Mouse (Mus musculus) forebrain, postnatal 0 days (tissue): Measurements from ENCODE around the gene Plpp7. TPM values are rescaled to one million over a fixed set of nuclear protein-coding genes. Genes with fewer than 3 reads are reported as not detected.
A peak's percentile ranks its signal among the peaks of the same experiment; 100 is the strongest.

Source experiments
- ATAC-seq: fragments of 200-750 bp; cut with Nextera tagmentation; 2 replicates; pipeline ENCODE4 v1.8.0; 2017; ENCODE audit warnings: mild to moderate bottlenecking, moderate library complexity
- DNase-seq: peaks from one replicate; pipeline ENCODE4 v3.0.0-alpha.2; 2015
- H3K27ac ChIP-seq: fragments of 300-500 bp; sonication (generic); 2 replicates; pipeline ENCODE4 v1.5.1; 2014; ENCODE audit warnings: low read depth, mild to moderate bottlenecking, antibody characterized with exemption, low read length, moderate library complexity, mixed read lengths
- H3K27me3 ChIP-seq: fragments of 300-500 bp; sonication (generic); 2 replicates; pipeline ENCODE4 v1.6.1; 2014; ENCODE audit warnings: mild to moderate bottlenecking, low read length, mixed read lengths; ENCODE audit not compliant: insufficient read depth
- H3K36me3 ChIP-seq: fragments of 300-500 bp; sonication (generic); 2 replicates; pipeline ENCODE4 v1.6.1; 2014; ENCODE audit warnings: mild to moderate bottlenecking, moderate library complexity; ENCODE audit not compliant: insufficient read depth
- H3K4me1 ChIP-seq: fragments of 300-500 bp; sonication (generic); 2 replicates; pipeline ENCODE4 v1.6.1; 2014; ENCODE audit warnings: antibody characterized with exemption; ENCODE audit not compliant: insufficient read depth
- H3K4me2 ChIP-seq: fragments of 300-500 bp; sonication (generic); 2 replicates; pipeline ENCODE4 v1.6.1; 2014; ENCODE audit warnings: low read depth, mild to moderate bottlenecking, moderate library complexity
- H3K4me3 ChIP-seq: fragments of 300-500 bp; sonication (generic); 2 replicates; pipeline ENCODE4 v1.5.1; 2014; ENCODE audit warnings: low read depth, low read length, mixed read lengths
- H3K9ac ChIP-seq: fragments of 300-500 bp; sonication (generic); 2 replicates; pipeline ENCODE4 v1.6.1; 2014; ENCODE audit warnings: mild to moderate bottlenecking
- H3K9me3 ChIP-seq: fragments of 300-500 bp; sonication (generic); 2 replicates; pipeline ENCODE4 v1.6.1; 2016; ENCODE audit warnings: low read length
- CTCF ChIP-seq: sonication (generic); IDR thresholded peaks from 2 replicates; pipeline ENCODE4 v1.5.1; 2016; ENCODE audit warnings: antibody characterized with exemption, control low read depth, low read depth
- WGBS: fragments of 180-500 bp; shearing (Covaris S2); extraction: QIAGEN DNeasy Blood & Tissue Kit; methylation state at CpG from one replicate; pipeline ENCODE4 v1.1.7; 2014; 5-methylcytosine and 5-hydroxymethylcytosine counted together
- microRNA-seq, 2 experiments: library from miRNA; unstranded; fragments of <30 nt; microRNA quantifications; one replicate each; pipeline ENCODE4; 2016
- polyA plus RNA-seq: library from polyadenylated mRNA; unstranded; fragments of >200 nt; fragmentation: Nextera tagmentation; extraction: Ambion mirVana; gene quantifications from 2 replicates; pipeline ENCODE4 v1.2.1, GENCODE M21; 2015
- total RNA-seq: library from RNA; depleted of rRNA; stranded (reverse); fragments of >200 nt; gene quantifications from 2 replicates; pipeline ENCODE4 v1.2.3, GENCODE M21; 2014; rRNA removed

Gene Plpp7
- total and polyA plus RNA-seq, 2 experiments from 2014 or later = 21.5 to 24.0 TPM

GRCm38 (mm10) chr2:32153791-32154119 is 58.4 kb downstream of the Plpp7 start:
- ATAC-seq = no peak
- H3K27me3 ChIP-seq = no peaks in the 10 kb centered on the region
- peak overlapping the region; percentile 99 for H3K9ac ChIP-seq
- peak overlapping the region; percentile 62 for H3K4me2 ChIP-seq
- peaks cover 39% of the 10 kb centered on the region for H3K4me1 ChIP-seq
- 5% methylated on average over 4 of the region's 4 CpGs for WGBS
- H3K9me3 ChIP-seq = no peaks in the 10 kb centered on the region
- no peaks in the 10 kb centered on the region for H3K36me3 ChIP-seq
- peak overlapping the region; percentile 47; the same call in 1 of the 2 replicates for H3K27ac ChIP-seq
- no peak for TF ChIP-seq CTCF
- peak overlapping the region; percentile 93 for H3K4me3 ChIP-seq
- no peak for DNase-seq

- no peak for TF ChIP-seq CTCF
- Histone ChIP-seq H3K4me1 (peaks cover 39% of the 10 kb centered on the region), H3K4me2 (peak overlapping the region; percentile 62), H3K9me3 (no peaks in the 10 kb centered on the region), H3K4me3 (peak overlapping the region; percentile 93), H3K36me3 (no peaks in the 10 kb centered on the region), H3K27me3 (no peaks in the 10 kb centered on the region), H3K9ac (peak overlapping the region; percentile 99), H3K27ac (peak overlapping the region; percentile 40)
- WGBS = 24% methylated on average over 9 of the region's 9 CpGs
- DNase-seq (no peak), ATAC-seq (no peak)
These were observed 59.1 kb downstream of the Plpp7 start for GRCm38 (mm10) chr2:32154334-32154997.

GRCm38 (mm10) chr2:32154998-32155541 is 59.7 kb downstream of the Plpp7 start:
- no peaks in the 10 kb centered on the region for H3K36me3 ChIP-seq
- no peaks in the 10 kb centered on the region for H3K9me3 ChIP-seq
- DNase-seq (no peak), ATAC-seq (no peak)
- H3K27ac ChIP-seq = peak overlapping the region; percentile 40
- peak overlapping the region; percentile 62 for H3K4me2 ChIP-seq
- H3K4me3 ChIP-seq = no peak overlapping the region
- peaks cover 39% of the 10 kb centered on the region for H3K4me1 ChIP-seq
- 37% methylated on average over 7 of the region's 7 CpGs for WGBS
- H3K9ac ChIP-seq = 0 out of 2 replicates have a peak overlapping the region, but pooled peaks have one; percentile 6
- TF ChIP-seq CTCF = no peak
- H3K27me3 ChIP-seq = no peaks in the 10 kb centered on the region

DNA sequence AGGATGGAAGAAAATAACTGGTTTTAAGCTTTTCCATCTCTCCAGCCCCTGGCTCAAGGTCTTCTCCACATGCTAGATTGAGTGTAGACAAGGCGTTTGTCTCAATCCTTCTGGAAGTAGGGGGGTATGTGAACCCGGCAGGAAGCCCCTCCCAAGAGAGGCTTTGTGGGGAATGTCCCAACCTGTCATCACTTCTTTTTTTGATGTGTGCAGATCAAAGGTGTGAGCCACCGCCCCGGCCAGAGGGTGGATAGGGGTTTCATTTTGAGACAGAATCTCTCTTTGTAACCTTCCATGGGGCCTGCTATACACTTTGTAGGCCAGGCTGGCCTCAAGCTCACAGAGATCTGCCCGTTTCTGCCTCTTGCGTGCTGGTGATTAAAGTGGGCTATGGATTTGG is 60.3 kb downstream of the Plpp7 start:
- peak overlapping the region; percentile 62; the same call in 1 of the 2 replicates for H3K4me2 ChIP-seq
- 65% methylated on average over 6 of the region's 6 CpGs for WGBS
- no peaks in the 10 kb centered on the region for H3K9me3 ChIP-seq
- H3K36me3 ChIP-seq = no peaks in the 10 kb centered on the region
- TF ChIP-seq CTCF = no peak
- H3K4me1 ChIP-seq = peaks cover 34% of the 10 kb centered on the region
- H3K9ac ChIP-seq = no peak overlapping the region
- H3K27ac ChIP-seq = no peak overlapping the region
- H3K27me3 ChIP-seq = no peaks in the 10 kb centered on the region
- ATAC-seq (no peak), DNase-seq (no peak)
- no peak overlapping the region for H3K4me3 ChIP-seq

DNA sequence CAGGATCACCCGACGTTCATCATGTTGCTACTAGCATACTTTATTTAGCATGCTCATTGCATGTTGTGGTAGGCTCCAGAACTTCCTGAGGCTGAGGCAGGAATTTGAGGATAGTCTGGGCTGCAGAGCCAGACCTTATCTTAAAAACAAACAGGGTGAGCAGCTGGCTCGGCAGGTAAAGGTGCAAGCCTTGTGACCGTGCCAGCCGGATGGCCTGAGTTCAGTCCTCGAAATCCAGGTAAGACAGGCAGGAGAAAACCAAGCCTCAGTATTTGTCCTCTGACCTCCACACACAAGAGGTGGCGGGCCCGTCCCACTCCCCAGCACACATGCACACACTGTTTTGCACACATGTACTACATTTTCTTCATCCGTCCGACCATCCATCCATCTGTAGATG is 61.3 kb downstream of the Plpp7 start:
- Histone ChIP-seq H3K36me3 (no peaks in the 10 kb centered on the region), H3K4me2 (no peak overlapping the region), H3K4me3 (no peak overlapping the region), H3K4me1 (peaks cover 33% of the 10 kb centered on the region), H3K9ac (peak overlapping the region; percentile 34), H3K27ac (no peak overlapping the region), H3K27me3 (no peaks in the 10 kb centered on the region), H3K9me3 (no peaks in the 10 kb centered on the region)
- DNase-seq (no peak), ATAC-seq (no peak)
- 54% methylated on average over 10 of the region's 10 CpGs for WGBS
- TF ChIP-seq CTCF = no peak

- Histone ChIP-seq H3K36me3 (no peaks in the 10 kb centered on the region), H3K4me2 (no peak overlapping the region), H3K4me3 (no peak overlapping the region), H3K9me3 (no peaks in the 10 kb centered on the region), H3K4me1 (peaks cover 33% of the 10 kb centered on the region), H3K27ac (no peak overlapping the region), H3K27me3 (no peaks in the 10 kb centered on the region), H3K9ac (peak overlapping the region; percentile 34)
- 5% methylated on average over 4 of the region's 4 CpGs for WGBS
- no peak for ATAC-seq
- no peak for DNase-seq
- TF ChIP-seq CTCF = no peak
These were observed 62.0 kb downstream of the Plpp7 start for GRCm38 (mm10) chr2:32157328-32157727.

DNA sequence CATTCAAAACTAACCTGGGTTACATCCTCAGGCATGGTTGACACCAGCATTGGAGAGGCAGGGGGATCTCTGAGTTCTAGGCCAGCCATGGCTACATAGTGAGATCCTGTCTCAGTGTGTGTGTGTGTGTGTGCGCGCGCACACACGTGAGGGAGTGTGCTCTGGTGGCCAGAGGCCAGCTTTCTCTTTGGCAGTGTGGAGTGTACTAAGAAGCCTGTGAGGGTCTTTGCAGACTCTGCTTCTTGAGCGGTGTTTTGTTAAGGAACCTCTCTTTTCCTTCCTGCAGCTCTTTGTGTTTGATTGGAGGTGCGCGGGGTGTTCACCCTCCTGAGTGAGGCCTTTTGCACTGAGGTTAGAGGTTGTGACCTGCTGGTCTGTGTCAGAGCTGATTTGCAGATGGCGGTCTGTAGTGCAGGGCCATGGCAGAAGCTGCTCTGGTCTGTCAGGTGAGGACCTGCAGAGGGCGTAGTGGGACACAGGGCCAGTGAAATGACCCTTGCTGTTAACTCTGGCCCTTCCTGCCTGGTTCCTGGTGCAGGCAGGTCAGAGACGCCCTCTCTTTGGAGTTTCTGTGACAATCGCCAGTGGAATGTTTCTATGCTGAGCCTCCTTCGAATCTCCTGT is 63.4 kb downstream of the Plpp7 start:
- no peak overlapping the region for H3K4me2 ChIP-seq
- no peak for DNase-seq
- H3K9me3 ChIP-seq = no peaks in the 10 kb centered on the region
- no peak overlapping the region for H3K9ac ChIP-seq
- H3K4me3 ChIP-seq = no peak overlapping the region
- TF ChIP-seq CTCF = no peak
- ATAC-seq = peak; percentile 28; the same call in 1 of the 2 replicates
- no peak overlapping the region; the same call in 1 of the 2 replicates for H3K27ac ChIP-seq
- 63% methylated on average over 12 of the region's 12 CpGs for WGBS
- peaks cover 32% of the 10 kb centered on the region for H3K4me1 ChIP-seq
- no peaks in the 10 kb centered on the region for H3K36me3 ChIP-seq
- no peaks in the 10 kb centered on the region for H3K27me3 ChIP-seq

Small RNA genes within 50 kb of the gene (microRNA-seq; reads per million reads assigned to microRNA genes)
- 0.77 to 1.5 reads per million in 2 experiments for gene Mir7674

Other genes starting within 250 kb of the Plpp7 start
- 8.9 and 12.7 TPM in 2 replicates for gene Fibcd1, start 249.5 kb upstream of the Plpp7 start, total RNA-seq
- 5.7 and 8.5 TPM in 2 replicates for gene Fibcd1, start 249.5 kb upstream of the Plpp7 start, polyA plus RNA-seq
- 6.2 and 11.0 TPM in 2 replicates for gene Lamc3, start 208.2 kb upstream of the Plpp7 start, total RNA-seq
- 1.9 and 2.5 TPM in 2 replicates for gene Lamc3, start 208.2 kb upstream of the Plpp7 start, polyA plus RNA-seq
- gene Aif1l, start 145.4 kb upstream of the Plpp7 start, total RNA-seq = 21.7 and 34.2 TPM in 2 replicates
- 21.2 TPM in 2 replicates for gene Aif1l, start 145.4 kb upstream of the Plpp7 start, polyA plus RNA-seq
- 19.1 and 23.8 TPM in 2 replicates for gene Nup214, start 121.1 kb upstream of the Plpp7 start, total RNA-seq
- gene Nup214, start 121.1 kb upstream of the Plpp7 start, polyA plus RNA-seq = 39.7 and 56.0 TPM in 2 replicates
- gene Fam78a, start 10.7 kb upstream of the Plpp7 start, total RNA-seq = 0.38 and 0.62 TPM in 2 replicates
- gene Fam78a, start 10.7 kb upstream of the Plpp7 start, polyA plus RNA-seq = 0.38 and 0.39 TPM in 2 replicates
- 92.1 and 131 TPM in 2 replicates for gene Prrc2b, start 55.6 kb downstream of the Plpp7 start, total RNA-seq
- 40.7 and 60.4 TPM in 2 replicates for gene Prrc2b, start 55.6 kb downstream of the Plpp7 start, polyA plus RNA-seq
- 34.5 and 38.5 TPM in 2 replicates for gene Pomt1, start 141.1 kb downstream of the Plpp7 start, total RNA-seq
- gene Pomt1, start 141.1 kb downstream of the Plpp7 start, polyA plus RNA-seq = 16.2 and 19.8 TPM in 2 replicates
- 121 and 134 TPM in 2 replicates for gene Uck1, start 164.6 kb downstream of the Plpp7 start, total RNA-seq
- gene Uck1, start 164.6 kb downstream of the Plpp7 start, polyA plus RNA-seq = 92.7 and 105 TPM in 2 replicates
- 62.2 and 64.4 TPM in 2 replicates for gene Golga2, start 191.9 kb downstream of the Plpp7 start, total RNA-seq
- gene Golga2, start 191.9 kb downstream of the Plpp7 start, polyA plus RNA-seq = 16.3 and 22.1 TPM in 2 replicates
- gene Swi5, start 192.5 kb downstream of the Plpp7 start, total RNA-seq = 290 and 323 TPM in 2 replicates
- gene Swi5, start 192.5 kb downstream of the Plpp7 start, polyA plus RNA-seq = 407 and 445 TPM in 2 replicates